Mouse (Mus musculus) cerebellum, postnatal 14 days (tissue): ENCODE results near the gene Mip.
"Not testable (repeated sequence)": the region's sequence is repeated elsewhere in the genome, so short reads cannot be mapped to it uniquely, and the experiment has no call there.

Experiments used
- DNase-seq, 2 experiments: peaks; one replicate each; pipeline ENCODE4 v3.0.0; 2021; ENCODE audit warnings: mixed read lengths in 2 of 2

Mip gene

DNA sequence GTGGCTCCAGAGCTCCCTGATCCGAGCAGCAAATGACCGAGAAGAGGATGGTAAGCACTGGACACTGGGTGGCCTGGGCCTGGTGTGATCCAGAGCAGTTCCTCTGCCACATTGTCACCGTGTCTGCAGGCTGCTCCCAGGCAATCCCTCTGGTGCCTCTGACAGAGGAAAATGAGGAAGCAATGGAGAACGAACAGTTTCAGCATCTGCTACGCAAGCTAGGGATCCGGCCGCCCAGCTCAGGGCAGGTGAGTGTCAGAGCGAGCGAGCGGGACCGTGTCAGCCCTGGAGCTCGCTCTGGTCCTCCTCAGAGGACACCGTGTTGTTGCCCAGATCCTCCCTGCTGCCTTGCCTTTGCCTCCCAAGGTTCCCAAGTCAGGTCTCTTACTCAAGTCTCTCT lies 24.9 kb downstream of the Mip start:
- no peak for DNase-seq

DNA sequence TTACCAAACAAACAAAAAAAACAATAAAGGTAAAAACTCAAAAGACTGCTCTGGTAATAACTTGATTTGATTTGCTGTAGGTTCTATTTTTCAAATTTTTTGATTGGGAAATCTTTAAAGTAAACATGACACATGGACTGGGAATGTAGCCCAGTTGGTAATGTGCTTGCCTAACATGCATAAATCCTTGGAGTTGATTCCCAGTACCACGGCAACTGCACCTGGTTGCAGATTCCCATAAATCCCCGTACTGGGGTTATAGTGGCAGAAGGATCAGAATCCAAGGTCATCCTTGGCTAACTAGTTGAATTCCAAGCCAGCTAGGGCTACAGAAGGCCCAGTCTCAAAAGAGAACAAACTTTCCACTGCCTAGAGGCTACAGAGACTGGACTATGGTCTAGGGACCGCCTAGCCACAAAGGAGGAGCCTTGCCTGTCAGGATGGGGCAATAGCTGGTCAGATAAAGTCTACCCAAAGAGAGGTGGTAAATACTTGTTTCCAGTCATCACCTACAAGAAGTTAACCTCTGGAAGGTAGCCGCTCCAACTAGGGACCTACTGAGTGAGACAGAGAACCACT lies 28.1 kb downstream of the Mip start, which contains the start of gene Apon:
Apon (plus strand) TSS at position 420 of the 579 bp plus-strand sequence.
- no peak for DNase-seq

DNA sequence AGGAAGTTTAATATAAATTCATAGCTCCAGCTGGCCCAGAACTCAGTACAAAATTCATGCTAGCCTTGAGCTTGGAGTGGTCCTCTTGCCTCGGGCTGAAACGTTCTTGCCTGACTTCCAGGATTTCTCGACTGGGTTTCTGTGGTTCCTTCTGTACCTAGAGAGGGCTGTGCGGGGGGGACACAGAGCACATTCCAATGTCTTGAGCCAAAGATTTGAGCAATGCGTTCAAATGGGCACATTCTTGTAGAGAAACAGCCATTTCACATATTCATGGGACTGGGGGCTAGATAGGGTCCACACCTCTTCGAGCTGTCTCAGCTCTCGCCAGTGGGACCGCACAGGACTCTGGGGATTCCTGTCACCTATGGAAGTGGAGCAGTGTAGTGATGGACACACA lies 30.3 kb downstream of the Mip start:
- no peak for DNase-seq

DNA sequence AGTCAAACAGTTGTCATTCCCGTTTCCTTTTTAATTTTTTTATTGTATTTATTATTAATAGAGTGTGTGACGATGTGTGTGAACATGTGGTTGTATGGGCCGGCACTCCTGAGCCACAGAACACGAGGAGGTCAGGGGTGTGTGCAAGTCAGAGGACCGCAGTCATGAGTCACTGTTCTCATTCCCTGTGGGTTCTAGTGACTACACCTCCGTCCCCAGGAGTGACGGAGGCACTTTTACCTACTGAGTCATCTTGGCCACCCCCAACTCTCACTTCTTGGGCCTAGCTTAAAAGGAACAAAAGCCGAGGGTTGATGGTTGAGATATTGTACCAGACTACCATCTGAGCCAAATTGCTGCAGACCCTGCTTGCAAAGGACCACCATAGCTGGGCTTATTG lies 30.7 kb downstream of the Mip start:
- DNase-seq: no peak

DNA sequence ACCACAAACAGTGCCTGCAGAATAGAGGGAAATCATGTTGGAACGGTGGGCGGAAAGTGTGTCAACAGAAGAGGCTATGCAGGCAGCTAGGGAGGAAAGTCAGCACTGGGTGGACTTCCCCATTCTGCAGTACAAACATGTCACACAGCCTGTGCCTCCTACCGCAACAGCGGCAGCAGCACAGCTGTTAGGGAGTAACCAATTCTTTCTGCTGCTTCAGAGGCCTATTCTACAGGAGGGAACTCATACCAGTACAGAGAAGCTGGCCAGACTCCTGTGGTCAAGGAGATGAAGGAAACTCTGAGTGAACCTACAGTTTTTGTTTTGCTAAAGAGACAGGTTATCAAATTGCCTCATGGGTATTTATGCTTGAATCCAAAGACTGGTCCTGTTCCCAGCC lies 33.3 kb downstream of the Mip start:
- no peak for DNase-seq

DNA sequence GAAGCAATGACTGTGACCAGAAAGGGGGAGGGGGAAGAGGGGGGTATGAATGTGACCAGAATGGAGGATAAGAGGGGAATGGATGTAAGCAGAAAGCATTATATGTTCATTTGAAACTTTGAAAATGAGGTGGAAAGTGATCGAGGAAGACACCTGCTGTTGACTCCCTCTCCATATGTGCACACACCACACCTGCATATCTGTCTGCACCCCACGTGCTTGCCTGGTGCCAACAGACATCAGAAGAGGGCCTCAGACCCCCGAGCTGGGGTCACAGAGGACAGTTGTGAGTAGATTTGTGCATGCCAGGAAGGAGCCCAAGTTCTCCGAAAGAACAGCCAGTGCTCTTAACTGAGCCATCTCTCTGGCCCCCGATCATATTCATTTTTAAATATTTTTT lies 34.3 kb downstream of the Mip start:
- DNase-seq: no peak

DNA sequence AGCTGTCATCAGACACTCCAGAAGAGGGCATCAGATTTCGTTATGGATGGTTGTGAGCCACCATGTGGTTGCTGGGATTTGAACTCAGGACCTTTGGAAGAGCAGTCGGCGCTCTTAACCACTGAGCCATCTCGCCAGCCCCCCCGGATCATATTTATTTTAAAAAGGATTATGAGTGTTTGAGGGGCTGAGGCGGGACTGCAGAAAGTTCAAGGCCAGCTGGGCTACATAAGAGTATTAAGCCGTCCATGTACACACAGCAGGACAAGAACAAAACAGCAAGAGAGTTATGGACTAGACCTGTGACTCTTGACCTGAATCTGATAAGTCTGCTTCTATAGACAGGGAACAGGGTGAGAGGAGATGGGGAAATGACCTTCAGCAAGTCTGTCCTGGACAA lies 34.7 kb downstream of the Mip start:
- not testable (repeated sequence) for DNase-seq

DNA sequence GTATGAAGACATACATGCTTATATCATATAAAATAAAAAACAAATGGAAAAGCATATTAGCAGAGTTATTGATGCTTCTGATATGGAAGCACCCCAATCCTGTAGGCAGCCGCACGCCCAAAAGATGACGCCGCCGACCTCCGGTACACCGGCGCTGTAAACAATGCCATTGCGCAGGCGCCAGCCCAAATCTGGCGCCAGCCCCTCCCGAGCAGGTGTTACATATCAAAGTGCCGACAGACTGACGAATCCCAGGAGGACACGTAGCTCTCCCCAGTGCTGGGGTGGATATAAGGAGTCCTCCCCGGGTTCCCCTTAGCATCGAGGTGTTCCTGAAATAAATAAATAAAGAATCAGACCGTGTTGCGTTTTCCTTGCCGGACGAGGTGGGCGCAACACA lies 36.7 kb downstream of the Mip start:
- DNase-seq: no peak

DNA sequence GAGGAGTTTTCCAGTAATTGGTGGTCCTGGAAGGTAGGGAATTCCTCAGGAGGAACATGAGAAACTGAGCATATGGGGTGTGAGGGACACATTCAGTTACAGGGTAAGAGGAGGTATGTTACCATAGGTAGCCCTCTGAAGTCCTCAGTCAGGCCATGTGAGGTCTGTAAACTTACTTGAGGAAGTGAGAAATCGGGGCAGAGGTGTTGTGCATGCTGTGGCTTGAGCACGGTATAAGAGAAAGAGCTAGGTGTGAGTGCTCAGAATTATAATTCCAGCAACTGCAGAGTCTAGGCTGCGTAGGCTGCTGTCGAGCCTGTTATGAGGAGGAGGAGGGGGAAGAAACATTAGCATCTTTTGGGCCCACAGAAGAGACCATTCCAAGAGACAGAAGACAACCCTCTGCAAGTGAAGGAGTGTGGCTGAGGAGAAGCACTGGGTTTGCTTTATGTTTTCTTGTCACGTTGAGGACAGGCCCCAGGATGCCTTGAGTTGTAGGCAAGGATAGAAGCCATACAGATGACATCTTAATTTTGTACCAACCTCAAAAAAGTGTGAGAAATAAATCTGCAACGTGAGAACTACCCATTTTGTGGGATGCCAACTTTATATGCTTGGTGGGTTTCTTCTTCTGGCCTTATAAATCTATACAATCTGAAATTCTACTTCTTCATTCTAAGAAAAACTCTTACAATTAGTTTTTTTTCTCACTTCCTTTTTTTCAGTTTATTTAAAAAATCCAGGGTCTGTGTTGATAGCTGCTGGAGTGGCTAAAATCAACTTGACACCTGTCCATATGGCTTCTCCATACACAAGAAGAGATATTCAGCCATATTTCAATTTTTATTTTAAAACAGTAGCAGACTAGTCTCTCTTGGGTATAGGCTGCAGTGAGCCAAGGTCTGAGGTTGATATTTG lies 38.0 kb downstream of the Mip start:
- DNase-seq: no peak

DNA sequence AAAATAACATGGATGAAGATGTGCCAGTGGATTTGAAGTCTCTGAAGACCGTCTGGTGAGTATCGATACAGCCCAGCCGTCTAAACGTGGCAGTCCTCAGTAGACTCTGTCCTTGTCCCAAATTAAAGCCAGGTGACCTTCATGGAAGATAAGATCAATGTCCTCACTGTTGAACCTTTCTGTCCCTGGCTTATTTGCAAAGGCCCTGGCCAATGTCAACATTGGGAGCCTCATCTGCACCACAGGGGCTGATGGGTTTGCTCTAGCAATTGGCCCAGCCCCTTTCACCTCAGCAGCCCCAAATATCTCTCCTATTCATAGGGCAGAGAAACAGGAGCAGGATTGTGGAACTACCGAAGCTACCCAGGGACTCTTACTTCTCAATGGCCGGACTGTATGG lies 42.7 kb downstream of the Mip start, which contains the start of gene Apof:
Apof (plus strand) TSS at position 301 of the 400 bp plus-strand sequence.
- DNase-seq: no peak

DNA sequence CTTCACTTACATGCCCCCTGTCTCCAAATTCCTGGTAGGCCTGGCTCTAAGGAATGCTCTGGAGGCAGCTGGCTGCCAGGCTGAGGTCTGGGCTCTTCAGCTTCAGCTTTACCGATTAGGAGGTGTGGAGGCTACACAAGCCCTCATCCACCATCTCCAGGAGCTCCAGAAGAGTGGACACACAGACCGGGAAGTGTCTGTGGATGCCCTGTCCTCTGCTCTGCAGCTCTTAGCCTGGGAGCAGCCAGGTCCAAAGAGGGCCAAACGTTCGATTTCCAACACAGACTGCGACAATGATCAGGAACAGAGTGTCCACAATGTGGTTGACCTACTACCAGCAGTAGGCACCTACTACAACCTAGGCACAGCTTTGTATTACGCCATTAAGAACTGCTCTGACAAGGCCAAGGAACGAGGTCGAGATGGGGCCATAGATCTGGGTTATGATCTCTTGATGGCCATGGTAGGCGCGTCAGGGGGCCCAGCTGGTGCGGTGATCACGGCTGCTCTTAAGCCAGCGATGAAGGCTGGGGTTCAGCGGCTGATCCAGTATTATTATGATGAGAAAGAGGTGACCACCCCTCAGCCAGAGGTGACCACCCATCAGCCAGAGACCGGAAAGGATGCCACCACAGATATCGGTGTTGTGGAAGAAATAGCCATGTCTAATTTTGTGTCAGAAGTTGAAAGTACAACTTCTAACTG lies 43.7 kb downstream of the Mip start:
- no peak for DNase-seq

DNA sequence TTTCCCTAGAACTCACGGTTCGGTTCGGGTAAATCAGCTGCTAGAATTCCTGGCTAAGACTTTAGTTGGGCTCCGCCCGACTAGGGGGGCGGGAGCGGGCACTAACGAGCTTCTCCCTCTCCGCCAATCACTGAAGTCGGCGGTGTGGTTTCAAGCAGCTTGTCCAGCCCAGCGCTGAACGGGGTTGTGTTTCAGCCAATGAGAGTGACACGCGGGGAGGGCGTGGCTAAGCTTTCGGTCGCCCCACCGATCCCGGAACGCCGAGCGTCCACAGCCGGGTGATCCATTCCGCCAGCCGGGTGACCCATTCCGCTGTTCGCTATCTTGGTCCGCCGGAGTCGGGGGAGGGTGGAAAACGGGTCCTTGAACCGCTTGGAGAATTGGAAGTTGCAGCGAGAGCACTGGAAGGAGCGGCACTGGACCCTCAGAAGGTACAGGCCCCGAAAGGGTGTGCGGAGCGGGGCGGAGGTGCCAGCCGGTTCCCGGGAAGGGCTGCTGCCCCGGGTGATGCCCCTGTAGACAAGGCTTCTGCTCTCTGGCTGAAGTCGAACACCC lies 44.7 kb downstream of the Mip start, which contains the start of gene Stat2:
Stat2 (plus strand) TSS at position 273 of the 555 bp plus-strand sequence.
- DNase-seq: peak; percentile 97

DNA sequence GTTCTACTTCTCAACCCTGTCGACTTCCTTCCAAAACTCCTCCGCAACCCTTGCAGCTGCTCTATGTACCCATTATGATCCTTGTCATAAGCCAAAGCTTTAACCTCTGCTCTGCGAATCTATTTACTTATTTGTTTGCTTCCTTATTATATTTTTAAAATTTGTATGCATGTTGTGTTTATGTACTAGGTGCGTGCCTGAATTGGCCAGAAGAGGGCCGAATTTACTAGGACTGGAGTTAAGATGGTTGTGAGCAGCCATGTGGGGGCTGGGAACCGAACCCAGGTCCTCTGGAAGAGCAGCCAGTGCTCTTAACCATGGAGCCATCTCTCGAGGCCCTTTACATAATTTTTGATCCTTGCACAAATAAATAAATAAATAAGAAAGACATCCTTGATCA lies 45.2 kb downstream of the Mip start:
- DNase-seq: peak in 1 of 2 experiments; percentile 46

DNA sequence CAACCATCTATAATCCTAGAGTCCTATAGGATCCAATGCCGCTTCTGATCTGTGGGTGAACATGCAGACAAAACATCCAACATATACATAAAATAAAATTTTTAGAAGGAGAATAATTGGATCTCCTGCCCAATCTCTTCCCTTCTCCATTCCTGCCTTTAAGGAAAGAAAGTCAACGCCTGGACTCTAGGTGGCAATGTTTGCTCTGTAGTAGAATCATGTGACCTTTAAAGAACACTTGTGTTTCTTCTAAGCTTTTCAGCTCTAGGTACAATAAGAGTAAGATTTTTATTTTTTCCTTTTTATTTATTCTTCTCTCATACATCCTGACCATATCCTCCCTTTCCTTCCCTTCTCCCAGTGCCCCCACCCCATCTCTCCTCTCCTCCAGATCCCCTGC lies 46.2 kb downstream of the Mip start:
- DNase-seq: no peak

DNA sequence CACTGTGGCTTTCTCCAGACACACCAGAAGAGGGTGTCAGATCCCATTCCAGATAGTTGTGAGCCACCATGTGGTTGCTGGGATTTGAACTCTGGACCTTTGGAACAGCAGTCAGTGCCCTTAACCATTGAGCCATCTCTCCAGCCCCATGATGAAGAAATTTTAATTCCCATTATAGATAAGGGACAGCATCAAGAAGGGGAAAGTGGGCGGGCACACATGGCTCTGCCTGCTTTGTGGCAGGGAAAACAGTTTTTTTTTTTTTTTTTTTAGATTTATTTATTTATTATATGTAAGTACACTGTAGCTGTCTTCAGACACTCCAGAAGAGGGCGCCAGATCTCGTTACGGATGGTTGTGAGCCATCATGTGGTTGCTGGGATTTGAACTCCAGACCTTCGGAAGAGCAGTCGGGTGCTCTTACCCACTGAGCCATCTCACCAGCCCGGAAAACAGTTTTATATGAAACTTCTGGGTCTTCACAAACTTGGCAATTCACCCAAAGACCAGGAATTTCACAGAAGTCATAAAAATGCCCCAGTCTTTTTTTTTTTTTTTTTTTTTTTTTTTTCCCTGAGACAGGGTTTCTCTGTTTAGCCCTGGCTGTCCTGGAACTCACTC lies 47.3 kb downstream of the Mip start:
- DNase-seq: not testable (repeated sequence)

DNA sequence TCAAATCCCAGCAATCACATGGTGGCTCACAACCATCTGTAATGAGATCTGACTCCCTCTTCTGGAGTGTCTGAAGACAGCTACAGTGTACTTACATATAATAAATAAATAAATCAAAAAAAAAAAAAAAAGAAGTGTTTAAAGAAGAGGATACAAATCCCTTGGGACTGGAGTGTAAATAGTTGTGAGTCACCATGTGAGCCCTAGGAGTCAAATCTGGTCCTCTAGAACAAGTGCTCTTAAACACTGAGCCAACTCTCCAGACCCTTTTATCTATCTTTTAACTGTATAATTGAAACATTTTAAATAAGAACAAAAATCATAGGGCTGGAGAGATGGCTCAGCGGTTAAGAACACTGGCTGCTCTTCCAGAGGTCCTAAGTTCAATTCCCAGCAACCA lies 49.7 kb downstream of the Mip start:
- not testable (repeated sequence) for DNase-seq

DNA sequence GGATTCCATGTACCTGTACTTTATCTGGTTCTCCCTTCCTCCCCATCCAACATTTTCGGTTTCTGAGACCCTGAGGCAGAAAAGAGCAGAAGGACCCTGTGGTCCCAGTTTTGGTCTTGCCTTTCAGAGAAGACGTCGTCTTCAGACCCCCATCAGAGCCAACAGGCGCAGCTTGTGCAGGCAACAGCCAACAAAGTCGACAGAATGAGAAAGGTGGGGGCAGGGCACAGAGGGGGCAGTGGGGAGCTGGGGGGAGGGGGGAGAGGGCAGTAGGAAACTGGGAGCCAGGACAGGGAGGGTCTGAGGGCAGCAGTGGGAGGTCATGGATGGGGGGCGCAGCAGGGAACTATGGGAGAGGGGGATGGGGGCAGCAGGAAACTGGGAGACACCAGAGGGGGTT lies 52.5 kb downstream of the Mip start:
- DNase-seq: peak in 1 of 2 experiments; percentile 52

DNA sequence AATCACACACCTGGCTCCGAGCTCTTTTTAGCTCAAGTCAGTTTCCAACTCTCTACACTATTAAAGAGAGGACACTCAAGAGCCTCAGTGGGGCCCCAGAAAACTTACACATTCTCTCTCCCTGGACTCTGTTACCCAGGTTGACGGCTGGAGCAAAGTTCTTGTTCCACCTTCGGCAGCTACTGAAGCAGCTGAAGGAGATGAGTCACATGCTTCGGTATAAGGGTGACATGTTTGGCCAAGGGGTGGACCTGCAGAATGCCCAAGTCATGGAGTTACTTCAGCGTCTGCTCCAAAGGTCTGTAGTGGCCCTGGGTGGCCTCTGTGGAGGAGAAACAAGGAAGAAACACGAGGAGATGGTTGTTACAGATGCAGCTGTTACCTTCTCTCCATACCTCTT lies 55.3 kb downstream of the Mip start:
- no peak for DNase-seq
